ENCODE assay signal across 12 mouse cellular contexts in the genomic region with DNA sequence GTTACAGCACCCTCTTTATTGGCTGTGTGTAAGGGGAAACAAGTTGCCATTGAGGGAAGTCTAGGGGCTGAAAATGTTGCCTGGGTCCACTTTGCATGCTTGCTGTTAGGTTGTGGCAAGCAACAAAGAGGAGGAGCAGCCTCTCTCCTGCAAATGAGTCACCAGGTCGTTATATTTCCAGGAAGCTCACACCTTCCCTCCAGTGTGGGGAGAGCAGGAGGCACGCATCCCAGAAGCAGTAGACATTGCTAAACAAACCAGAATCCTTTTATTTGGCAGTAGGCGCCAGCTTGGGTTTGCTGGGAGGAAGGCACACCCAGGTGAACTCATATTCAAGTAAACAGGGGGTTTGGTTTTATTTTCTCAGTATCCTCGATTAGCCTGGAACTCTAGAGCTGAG. TPM values are rescaled to one million over a fixed set of nuclear protein-coding genes. Genes with fewer than 3 reads are reported as not detected.
"Had no signal": no experiment of that assay in that cellular context is flagged by ENCODE, and none has a peak within 500 bp of the region (broad histone marks: within the 10 kb centered on the region; RNA-seq: fewer than 3 reads in every experiment).

No protein-coding gene starts in this region.

- ATAC-seq: inflammation-experienced regulatory T-cells, adult 6 months; liver, postnatal 0 days had no signal

- DNase-seq: kidney, adult 2 months; kidney, postnatal 25 days; liver, embryonic 13.5 days; liver, postnatal 0 days; midbrain, embryonic 14.5 days; spleen, adult 18-20 months; thymus, postnatal 36 days had no signal

RNA-seq across cellular contexts. Expression of gene Gm10198, which starts 8.8 kb away (rescaled TPM):
- total RNA-seq: layer of hippocampus, adult 8-10 months; layer of hippocampus, postnatal 14 days; left cerebral cortex, adult 2 months; left cerebral cortex, postnatal 14 days had no signal

RNA-seq across cellular contexts. Expression of gene Gm49496, which starts 51.6 kb away (rescaled TPM):
- total RNA-seq: layer of hippocampus, adult 8-10 months; layer of hippocampus, postnatal 14 days; left cerebral cortex, adult 2 months; left cerebral cortex, postnatal 14 days had no signal
